Mouse (Mus musculus) heart, postnatal 0 days (tissue): Measurements from ENCODE around the gene Tapbpl. TPM values are rescaled to one million over a fixed set of nuclear protein-coding genes. Genes with fewer than 3 reads are reported as not detected.

Source experiments
- ATAC-seq: fragments of 200-750 bp; cut with Nextera tagmentation; 2 replicates; pipeline ENCODE4 v1.8.0; 2017; ENCODE audit warnings: low read depth, moderate number of reproducible peaks, moderate library complexity; ENCODE audit not compliant: insufficient read depth
- DNase-seq: peaks from one replicate; pipeline ENCODE4 v3.0.0-alpha.2; 2016; ENCODE audit warnings: low spot score
- H3K27ac ChIP-seq: fragments of 300-500 bp; sonication (generic); 2 replicates; pipeline ENCODE4 v1.5.1; 2014; ENCODE audit warnings: low read depth, mild to moderate bottlenecking
- H3K27me3 ChIP-seq: fragments of 300-500 bp; sonication (generic); 2 replicates; pipeline ENCODE4 v1.6.1; 2014; ENCODE audit warnings: low read length, mixed read lengths; ENCODE audit not compliant: control insufficient read depth, insufficient read depth
- H3K36me3 ChIP-seq: fragments of 300-500 bp; sonication (generic); replicated peaks from 2 replicates; pipeline ENCODE4 v1.6.1; 2014; ENCODE audit warnings: low read length, mixed read lengths; ENCODE audit not compliant: control insufficient read depth, insufficient read depth
- H3K4me1 ChIP-seq: fragments of 300-500 bp; sonication (generic); 2 replicates; pipeline ENCODE4 v1.6.1; 2014; ENCODE audit warnings: antibody characterized with exemption; ENCODE audit not compliant: control insufficient read depth, insufficient read depth
- H3K4me2 ChIP-seq: fragments of 300-500 bp; sonication (generic); 2 replicates; pipeline ENCODE4 v1.6.1; 2014; ENCODE audit warnings: low read depth, mild to moderate bottlenecking, low read length, moderate library complexity
- H3K4me3 ChIP-seq: fragments of 300-500 bp; sonication (generic); 2 replicates; pipeline ENCODE4 v1.5.1; 2014; ENCODE audit warnings: low read depth, low read length
- H3K9ac ChIP-seq: fragments of 300-500 bp; sonication (generic); replicated peaks from 2 replicates; pipeline ENCODE4 v1.6.1; 2014; ENCODE audit warnings: low read depth, low read length, mixed read lengths
- H3K9me3 ChIP-seq: fragments of 300-500 bp; sonication (generic); replicated peaks from 2 replicates; pipeline ENCODE4 v1.6.1; 2016; ENCODE audit warnings: low read length; ENCODE audit not compliant: control insufficient read depth
- CTCF ChIP-seq: IDR thresholded peaks from 2 replicates; pipeline ENCODE4 v1.5.1; 2016; ENCODE audit warnings: antibody characterized with exemption, control low read depth, low read depth
- EP300 ChIP-seq: IDR thresholded peaks from 2 replicates; pipeline ENCODE4 v1.6.1; 2016; ENCODE audit warnings: antibody characterized with exemption, low read depth
- WGBS: fragments of 180-500 bp; shearing (Covaris S2); extraction: QIAGEN DNeasy Blood & Tissue Kit; methylation state at CpG from one replicate; pipeline ENCODE4 v1.1.7; 2014; 5-methylcytosine and 5-hydroxymethylcytosine counted together
- polyA plus RNA-seq: library from polyadenylated mRNA; unstranded; fragments of >200 nt; fragmentation: Nextera tagmentation; extraction: Ambion mirVana; gene quantifications from 2 replicates; pipeline ENCODE4 v1.2.1, GENCODE M21; 2015
- total RNA-seq: library from RNA; depleted of rRNA; stranded (reverse); fragments of >200 nt; gene quantifications from 2 replicates; pipeline ENCODE4 v1.2.3, GENCODE M21; 2014; ENCODE audit warnings: low replicate concordance

Gene Tapbpl
- total and polyA plus RNA-seq, 2 experiments from 2014 or later: 3.9 to 4.5 TPM

GRCm38 (mm10) chr6:125192016-125192714 lies 39.5 kb downstream of the Tapbpl start:
- no peak for TF ChIP-seq EP300
- no peak for TF ChIP-seq CTCF
- Histone ChIP-seq H3K4me3 (peak overlapping the region; percentile 91), H3K27me3 (no peaks in the 10 kb centered on the region), H3K9ac (peak overlapping the region; percentile 69), H3K9me3 (no peaks in the 10 kb centered on the region), H3K4me1 (peaks cover 13% of the 10 kb centered on the region; the same call in 1 of the 2 replicates), H3K4me2 (peak overlapping the region; percentile 70), H3K36me3 (peaks cover 48% of the 10 kb centered on the region), H3K27ac (peak overlapping the region; percentile 95)
- ATAC-seq: peak; percentile 92
- WGBS: under 1% methylated on average over 34 of the region's 34 CpGs
- peak; percentile 90 for DNase-seq

GRCm38 (mm10) chr6:125191332-125192015 lies 40.2 kb downstream of the Tapbpl start, which contains the start of the genes Ncapd2 and Mrpl51:
Gene Ncapd2 (minus strand): TSS chr6:125191701.
Gene Mrpl51 (plus strand): TSS chr6:125191801.
- peaks cover 13% of the 10 kb centered on the region; the same call in 1 of the 2 replicates for H3K4me1 ChIP-seq
- no peak; the same call in 1 of the 2 replicates for TF ChIP-seq EP300
- TF ChIP-seq CTCF: peak; percentile 17; the same call in 1 of the 2 replicates
- H3K27me3 ChIP-seq: no peaks in the 10 kb centered on the region
- H3K4me3 ChIP-seq: peak within 1 kb of the TSS; percentile 91
- peak within 1 kb of the TSS; percentile 70 for H3K4me2 ChIP-seq
- peaks cover 55% of the 10 kb centered on the region for H3K36me3 ChIP-seq
- ATAC-seq (peak; percentile 96), DNase-seq (peak; percentile 98)
- WGBS: under 1% methylated on average over 54 of the region's 54 CpGs
- no peaks in the 10 kb centered on the region for H3K9me3 ChIP-seq
- peak within 1 kb of the TSS; percentile 72 for H3K9ac ChIP-seq
- H3K27ac ChIP-seq: peak within 1 kb of the TSS; percentile 95

GRCm38 (mm10) chr6:125190816-125191215 lies 40.8 kb downstream of the Tapbpl start:
- Histone ChIP-seq H3K27me3 (no peaks in the 10 kb centered on the region), H3K4me2 (peak overlapping the region; percentile 70), H3K4me1 (peaks cover 13% of the 10 kb centered on the region; the same call in 1 of the 2 replicates), H3K27ac (peak overlapping the region; percentile 95), H3K9me3 (no peaks in the 10 kb centered on the region), H3K9ac (peak overlapping the region; percentile 72), H3K36me3 (peaks cover 61% of the 10 kb centered on the region), H3K4me3 (peak overlapping the region; percentile 91)
- DNase-seq: no peak
- no peak for ATAC-seq
- TF ChIP-seq EP300 (no peak), CTCF (no peak)

GRCm38 (mm10) chr6:125186203-125186602 lies 45.5 kb downstream of the Tapbpl start:
- no peak for TF ChIP-seq EP300
- Histone ChIP-seq H3K4me1 (peaks cover 4% of the 10 kb centered on the region; the same call in 1 of the 2 replicates), H3K27me3 (no peaks in the 10 kb centered on the region), H3K36me3 (peaks cover 80% of the 10 kb centered on the region), H3K4me3 (no peak overlapping the region), H3K27ac (no peak overlapping the region), H3K4me2 (no peak overlapping the region), H3K9me3 (no peaks in the 10 kb centered on the region), H3K9ac (no peak overlapping the region)
- no peak for ATAC-seq
- no peak for DNase-seq
- WGBS: 97% methylated on average over 10 of the region's 10 CpGs

- TF ChIP-seq CTCF: no peak
- TF ChIP-seq EP300: no peak
- 76% methylated on average over 5 of the region's 5 CpGs for WGBS
- Histone ChIP-seq H3K27ac (no peak overlapping the region), H3K4me3 (no peak overlapping the region), H3K4me1 (no peaks in the 10 kb centered on the region), H3K9me3 (no peaks in the 10 kb centered on the region), H3K27me3 (no peaks in the 10 kb centered on the region), H3K4me2 (no peak overlapping the region), H3K36me3 (peaks cover 98% of the 10 kb centered on the region), H3K9ac (no peak overlapping the region)
- DNase-seq: no peak
- ATAC-seq: no peak
Observed at GRCm38 (mm10) chr6:125182133-125182532, 49.5 kb downstream of the Tapbpl start.
